8 mouse cellular contexts compared by ENCODE assay signal in genomic region chr4:53159176-53159575, GRCm38 (mm10). TPM values are rescaled to one million over a fixed set of nuclear protein-coding genes. Genes with fewer than 3 reads are reported as not detected.
A peak's percentile ranks its signal among the peaks of the same experiment; 100 is the strongest.
DNase-seq lines count a peak whose midpoint lies in the region; ATAC-seq and TF ChIP-seq lines count a peak whose summit lies in the region.

No protein-coding gene starts in this region.

- H3K4me2 ChIP-seq in intestine, embryonic 14.5 days (ENCODE audit: low read length), result peak overlapping the region; percentile 83
- peak overlapping the region; percentile 78 for H3K4me2 ChIP-seq in liver, embryonic 13.5 days
- H3K4me2 ChIP-seq in neural tube, embryonic 12.5 days (replicated peaks), result peak overlapping the region; percentile 80

- no peak for TF ChIP-seq CTCF in bone marrow macrophage, adult 2 months (IDR thresholded peaks at IDR 0.05; ENCODE audit: low read depth, low read length)

- H3K9ac ChIP-seq in intestine, embryonic 14.5 days (ENCODE audit: low read length), result peak overlapping the region; percentile 52
- H3K9ac ChIP-seq in liver, embryonic 13.5 days, result peak overlapping the region; percentile 63
- peak overlapping the region; percentile 57 for H3K9ac ChIP-seq in neural tube, embryonic 12.5 days

- H3K27ac ChIP-seq in bone marrow macrophage, adult 2 months (ENCODE audit: insufficient read depth, low read depth, low read length), result peak overlapping the region; percentile 85
- H3K27ac ChIP-seq in intestine, embryonic 14.5 days (ENCODE audit: low read depth), result peak overlapping the region; percentile 43; the same call in 1 of the 2 replicates
- H3K27ac ChIP-seq in liver, embryonic 13.5 days, result peak overlapping the region; percentile 23; the same call in 1 of the 2 replicates
- H3K27ac ChIP-seq in neural tube, embryonic 12.5 days, result no peak overlapping the region

- TF ChIP-seq POLR2A in bone marrow macrophage, adult 2 months (IDR thresholded peaks at IDR 0.05; ENCODE audit: borderline replicate concordance, low read depth, low read length), result no peak

- WGBS in intestine, embryonic 14.5 days, result under 1% methylated on average over 20 of the region's 20 CpGs
- WGBS in liver, embryonic 13.5 days (ENCODE audit: insufficient replicate concordance), result 2% methylated on average over 20 of the region's 20 CpGs
- 0% methylated on average over 20 of the region's 20 CpGs for WGBS in neural tube, embryonic 12.5 days

- ATAC-seq in intestine, embryonic 14.5 days (replicated peaks; ENCODE audit: low FRiP score, low TSS enrichment, low read depth), result peak; percentile 54; the same call in 1 of the 2 replicates
- 0 out of 2 replicates have a peak, but pooled peaks have one; percentile 13 for ATAC-seq in liver, embryonic 13.5 days (ENCODE audit: low read depth)
- ATAC-seq in neural tube, embryonic 12.5 days (ENCODE audit: low FRiP score, low read depth), result peak; percentile 68

- no peaks in the 10 kb centered on the region for H3K27me3 ChIP-seq in intestine, embryonic 14.5 days (replicated peaks; ENCODE audit: control insufficient read depth, insufficient read depth, low read length)
- H3K27me3 ChIP-seq in liver, embryonic 13.5 days, result peaks cover 17% of the 10 kb centered on the region
- no peaks in the 10 kb centered on the region for H3K27me3 ChIP-seq in neural tube, embryonic 12.5 days (replicated peaks)

- peak overlapping the region; percentile 68 for H3K4me3 ChIP-seq in bone marrow macrophage, adult 2 months (ENCODE audit: insufficient read depth, low read length)
- H3K4me3 ChIP-seq in intestine, embryonic 14.5 days (ENCODE audit: low read depth, low read length), result peak overlapping the region; percentile 55
- H3K4me3 ChIP-seq in liver, embryonic 13.5 days (replicated peaks), result peak overlapping the region; percentile 63
- peak overlapping the region; percentile 63 for H3K4me3 ChIP-seq in neural tube, embryonic 12.5 days

- H3K4me1 ChIP-seq in bone marrow macrophage, adult 2 months (ENCODE audit: control insufficient read depth, insufficient read depth, low read length), result peaks cover 17% of the 10 kb centered on the region
- peaks cover 8% of the 10 kb centered on the region; the same call in 1 of the 2 replicates for H3K4me1 ChIP-seq in intestine, embryonic 14.5 days (replicated peaks; ENCODE audit: control insufficient read depth, insufficient read depth, low read length)
- peaks cover 17% of the 10 kb centered on the region for H3K4me1 ChIP-seq in liver, embryonic 13.5 days (replicated peaks)
- peaks cover 10% of the 10 kb centered on the region; the same call in 1 of the 2 replicates for H3K4me1 ChIP-seq in neural tube, embryonic 12.5 days

- no peaks in the 10 kb centered on the region for H3K36me3 ChIP-seq in intestine, embryonic 14.5 days (ENCODE audit: control insufficient read depth, insufficient read depth, low read length)
- H3K36me3 ChIP-seq in liver, embryonic 13.5 days, result no peaks in the 10 kb centered on the region
- H3K36me3 ChIP-seq in neural tube, embryonic 12.5 days, result no peaks in the 10 kb centered on the region

- DNase-seq in lung, adult 18-20 months, result peak; percentile 18 to 22
- no peak for DNase-seq in lung, postnatal 25 days (ENCODE audit: low spot score)
- peak; percentile 9 to 10 for DNase-seq in frontal cortex, postnatal 14 days (ENCODE audit: low spot score in 2 of 2)
- peak; percentile 75 for DNase-seq in intestine, embryonic 14.5 days (ENCODE audit: low spot score)
- DNase-seq in liver, embryonic 13.5 days, result no peak
- DNase-seq in urinary bladder, postnatal 14 days (ENCODE audit: low spot score), result peak; percentile 26

- H3K9me3 ChIP-seq in intestine, embryonic 14.5 days (ENCODE audit: control insufficient read depth, low read length), result no peaks in the 10 kb centered on the region
- no peaks in the 10 kb centered on the region for H3K9me3 ChIP-seq in liver, embryonic 13.5 days (replicated peaks)
- no peaks in the 10 kb centered on the region for H3K9me3 ChIP-seq in neural tube, embryonic 12.5 days

RNA-seq across cellular contexts. Expression of gene Abca1, which starts 0.5 kb away (rescaled TPM):
- 55.9 and 64.3 TPM in 2 replicates for polyA plus RNA-seq in bone marrow macrophage, adult 2 months (2012; ENCODE audit: insufficient read depth, insufficient read length, missing spikeins)
- polyA plus RNA-seq in intestine, embryonic 14.5 days (2014; fragmentation: Nextera tagmentation; extraction: Ambion mirVana), result 4.4 and 5.1 TPM in 2 replicates
- 6.5 and 8.4 TPM in 2 replicates for polyA plus RNA-seq in liver, embryonic 13.5 days (2015; fragmentation: Nextera tagmentation; extraction: Ambion mirVana)
- 8.5 and 9.3 TPM in 2 replicates for polyA plus RNA-seq in neural tube, embryonic 12.5 days (2016; fragmentation: Nextera tagmentation; extraction: Ambion mirVana)

Comparison
In these comparisons a context has a peak if more than half of its experiments do, and no peak if none do; other contexts are left out.
1. DNase-seq: peak in lung, adult 18-20 months (2 of 2), frontal cortex, postnatal 14 days (2 of 2), intestine, embryonic 14.5 days (single experiment) and urinary bladder, postnatal 14 days (single experiment); none in lung, postnatal 25 days (single experiment) and liver, embryonic 13.5 days (single experiment).
2. ATAC-seq: peak in every context shown above with its lines; median percentile 68 in neural tube, embryonic 12.5 days; 54 in intestine, embryonic 14.5 days; 13 in liver, embryonic 13.5 days.
3. Peak in every context shown above with its lines, with median percentiles within 50 percentile points of each other: H3K4me3 ChIP-seq, H3K4me2 ChIP-seq and H3K9ac ChIP-seq.